Mouse (Mus musculus) heart, adult 18-20 months (tissue): ENCODE data around the gene Carns1. TPM values are rescaled to one million over a fixed set of nuclear protein-coding genes. Genes with fewer than 3 reads are reported as not detected.
"Not testable (repeated sequence)": the region's sequence is repeated elsewhere in the genome, so short reads cannot be mapped to it uniquely, and the experiment has no call there.

ENCODE experiments used
- DNase-seq, 2 experiments: peaks; one replicate each; pipeline ENCODE4 v3.0.0; 2021 to 2022; ENCODE audit warnings: mixed read lengths in 1 of 2
- total RNA-seq, 2 experiments: library from RNA; stranded (reverse); gene quantifications; 2 replicates each; pipeline ENCODE4 v1.2.3; 2021

Gene Carns1
- total RNA-seq, 2 experiments from 2014 or later, result 28.3 to 30.5 TPM

DNA sequence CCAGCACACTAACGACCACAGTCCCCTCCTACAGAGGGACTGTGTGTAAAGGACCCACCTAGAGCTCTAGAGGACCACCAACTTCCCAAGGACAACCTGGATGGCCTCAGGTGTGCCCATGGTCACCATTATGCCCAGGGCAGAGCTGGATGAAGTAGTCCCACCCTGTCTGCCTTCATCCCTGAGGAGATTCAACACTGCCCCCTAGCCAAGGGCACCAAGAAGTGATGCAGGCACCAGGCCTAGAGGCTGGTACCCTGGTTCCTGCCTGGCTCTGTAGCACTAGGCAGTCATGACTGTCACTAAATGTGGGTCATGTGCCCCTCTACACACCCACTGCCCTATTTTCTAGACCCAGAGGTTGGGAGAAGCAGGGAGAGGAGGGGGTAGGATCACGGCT is 43.5 kb downstream of the Carns1 start:
- no peak for DNase-seq

DNA sequence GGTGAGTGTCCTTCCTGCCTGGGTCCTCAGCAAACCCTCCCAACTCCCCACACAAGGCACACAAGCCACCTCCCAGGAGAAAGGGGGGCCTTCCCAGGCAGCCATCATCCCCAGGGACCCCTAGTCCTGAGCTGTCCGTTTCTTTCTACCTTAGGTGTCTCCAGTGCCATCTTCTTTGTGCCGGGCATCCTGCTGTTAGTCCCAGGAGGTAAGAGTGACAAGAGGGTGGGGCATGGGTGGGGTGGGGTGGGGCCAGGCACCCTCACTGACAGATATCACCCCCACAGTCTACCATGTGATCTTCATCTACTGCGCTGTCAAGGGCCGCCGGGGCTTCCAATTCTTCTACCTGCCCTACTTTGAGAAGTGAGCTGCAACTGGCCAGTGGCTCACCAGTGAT is 44.2 kb downstream of the Carns1 start:
- no peak for DNase-seq

DNA sequence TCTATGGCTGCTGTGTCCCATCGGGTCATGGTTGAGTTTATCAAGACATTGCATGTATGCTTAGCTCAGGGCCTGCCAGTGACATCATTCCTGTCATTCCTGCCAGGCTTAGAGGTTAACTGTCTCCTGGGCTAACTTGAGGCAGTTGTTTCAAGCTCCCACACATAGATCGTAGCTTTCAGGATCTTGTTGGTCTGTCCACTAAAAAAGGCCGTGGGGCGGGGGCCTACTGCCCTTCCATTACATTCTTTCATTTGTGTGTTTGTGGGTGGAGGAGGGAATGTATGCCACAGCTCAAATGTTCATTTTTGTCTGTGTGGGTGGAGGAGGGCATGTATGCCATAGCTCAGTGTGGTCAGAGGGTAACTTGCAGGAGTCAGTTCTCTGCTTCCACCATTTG is 45.2 kb downstream of the Carns1 start:
- DNase-seq, result no peak

DNA sequence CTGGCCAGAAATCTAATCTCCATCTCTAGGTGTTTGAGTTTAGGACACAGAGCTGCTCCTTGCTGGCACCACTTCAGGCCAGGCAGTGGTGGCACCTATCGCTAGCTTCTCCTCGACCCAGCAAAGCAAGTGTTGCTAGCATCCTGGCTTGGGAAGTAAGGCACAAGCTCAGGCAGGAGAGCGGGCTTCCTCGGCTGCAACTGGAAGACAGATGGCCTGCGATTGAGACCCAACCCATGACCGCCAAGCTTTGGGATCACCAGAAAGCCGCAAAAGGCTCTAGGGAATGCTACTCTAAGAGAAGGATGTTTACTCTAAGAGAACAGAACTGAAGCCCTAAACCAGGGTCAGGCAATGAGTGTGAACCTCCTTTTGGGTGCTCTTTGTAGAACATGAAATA is 45.8 kb downstream of the Carns1 start:
- DNase-seq, result no peak

DNA sequence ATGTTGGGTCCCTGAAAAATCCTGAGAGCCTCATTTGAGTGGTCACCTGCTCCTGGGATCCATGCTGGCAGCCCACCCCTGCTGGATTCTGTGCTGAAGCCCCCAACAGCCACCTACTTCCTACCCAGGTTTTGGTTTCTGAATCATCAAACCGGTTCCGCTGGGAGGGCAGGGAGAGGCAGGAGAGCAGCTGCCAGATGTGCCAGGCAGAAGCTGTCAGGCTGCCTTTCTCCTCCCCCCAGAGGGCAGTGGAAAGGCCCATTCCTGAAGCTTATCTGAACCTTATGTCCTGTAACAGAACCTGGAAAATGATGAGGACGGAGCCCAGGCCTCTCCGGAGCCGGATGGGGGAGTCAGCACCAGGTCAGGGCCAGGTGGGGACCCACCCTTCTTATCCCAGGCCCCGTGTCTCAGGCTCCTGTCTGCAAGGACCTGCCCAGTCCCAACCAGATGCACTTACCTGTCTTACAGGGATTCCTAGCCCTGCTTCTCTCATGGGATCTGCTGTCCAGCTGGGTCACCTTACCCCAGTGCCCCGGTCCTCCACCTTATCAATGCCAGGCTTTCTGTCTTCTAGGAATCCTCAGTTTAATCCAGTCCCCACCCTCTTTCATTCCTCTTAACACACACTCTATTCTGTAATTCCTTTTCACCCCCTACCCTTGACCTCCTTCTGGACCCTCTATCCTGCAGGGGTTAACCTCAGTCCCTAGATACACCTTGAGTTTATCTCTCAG is 48.4 kb downstream of the Carns1 start:
- no peak for DNase-seq

DNA sequence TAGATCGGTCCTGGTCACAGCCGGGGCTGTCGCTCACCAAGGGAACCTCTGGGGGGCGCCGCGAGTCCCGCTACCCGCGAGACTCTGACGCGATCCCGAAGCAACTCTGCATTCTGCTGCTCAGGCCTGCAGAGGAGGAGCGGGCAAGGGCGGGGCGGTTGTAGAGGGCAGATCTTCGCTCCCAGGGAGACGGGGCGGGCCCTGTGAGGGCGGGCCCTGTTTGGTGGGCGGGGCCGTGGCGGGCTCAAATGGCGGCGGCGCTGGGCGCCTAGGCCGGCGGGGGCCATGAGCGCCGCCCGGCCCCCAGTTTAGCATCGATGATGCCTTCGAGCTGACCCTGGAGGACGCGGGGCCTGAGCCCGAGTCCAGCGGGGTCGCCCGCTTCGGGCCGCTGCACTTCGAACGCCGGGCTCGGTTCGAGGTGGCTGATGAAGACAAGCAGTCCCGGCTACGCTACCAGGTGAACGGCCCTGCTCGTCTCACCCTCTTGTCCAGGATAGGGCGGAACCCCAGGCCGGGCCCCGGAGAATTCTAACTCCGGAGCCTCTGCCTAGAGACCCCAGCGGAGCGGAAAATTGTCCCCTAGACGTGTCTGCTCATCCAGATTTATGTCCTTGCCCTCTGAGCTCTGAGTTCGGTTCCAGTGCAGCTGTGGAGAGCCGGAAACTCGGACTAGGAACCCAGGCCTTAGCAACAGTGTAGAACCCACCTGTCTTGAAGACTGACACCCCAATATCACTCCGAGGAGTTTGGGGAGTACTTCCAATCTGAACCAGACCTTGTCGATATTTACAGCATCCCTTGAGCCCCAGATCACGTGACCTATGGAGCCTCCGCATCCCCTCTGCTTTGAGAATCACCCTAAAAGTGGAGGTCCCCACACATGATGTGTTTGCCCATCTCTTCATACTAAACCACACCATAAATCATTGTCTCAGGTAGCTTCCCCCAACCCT is 49.3 kb downstream of the Carns1 start, which contains the start of gene Aip:
Gene Aip (minus strand): TSS at position 118 of the 956 bp plus-strand sequence.
- peak; percentile 98 to 99 for DNase-seq

DNA sequence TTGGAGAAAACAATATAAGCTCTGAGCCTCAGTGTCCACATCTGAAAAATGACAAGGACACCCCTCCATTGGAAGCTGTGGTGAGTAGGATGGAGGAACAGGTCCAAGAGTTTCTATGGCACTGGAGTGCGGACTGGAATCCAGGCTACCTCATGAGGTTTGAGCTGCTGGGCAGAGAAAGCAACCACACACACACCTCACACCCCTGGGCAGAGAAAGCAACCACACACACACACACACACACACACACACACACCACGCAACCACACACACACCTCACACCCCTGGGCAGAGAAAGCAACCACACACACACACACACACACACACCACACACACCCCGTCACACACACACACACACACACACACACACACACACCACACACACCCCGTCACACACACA is 50.0 kb downstream of the Carns1 start:
- DNase-seq, result peak in 1 of 2 experiments; percentile 44

DNA sequence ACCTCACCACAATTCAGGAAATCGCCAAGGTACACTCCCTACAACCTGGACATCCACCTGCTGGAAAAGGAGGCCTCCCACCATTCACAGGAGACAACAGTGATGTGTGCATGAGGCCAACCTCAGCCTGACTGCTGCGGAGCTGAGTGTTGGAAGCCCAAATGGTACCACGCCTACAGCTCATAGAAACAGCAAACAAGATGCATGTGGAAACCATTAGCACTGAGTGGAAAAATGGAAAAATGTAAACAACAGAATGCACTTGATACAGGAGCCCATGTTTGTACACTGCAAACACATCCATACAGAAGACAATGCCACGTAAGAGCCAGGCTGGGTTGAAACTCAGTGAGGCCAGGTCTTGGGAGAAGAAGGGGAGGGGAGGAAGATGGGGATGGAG is 50.8 kb downstream of the Carns1 start:
- DNase-seq, result no peak

DNA sequence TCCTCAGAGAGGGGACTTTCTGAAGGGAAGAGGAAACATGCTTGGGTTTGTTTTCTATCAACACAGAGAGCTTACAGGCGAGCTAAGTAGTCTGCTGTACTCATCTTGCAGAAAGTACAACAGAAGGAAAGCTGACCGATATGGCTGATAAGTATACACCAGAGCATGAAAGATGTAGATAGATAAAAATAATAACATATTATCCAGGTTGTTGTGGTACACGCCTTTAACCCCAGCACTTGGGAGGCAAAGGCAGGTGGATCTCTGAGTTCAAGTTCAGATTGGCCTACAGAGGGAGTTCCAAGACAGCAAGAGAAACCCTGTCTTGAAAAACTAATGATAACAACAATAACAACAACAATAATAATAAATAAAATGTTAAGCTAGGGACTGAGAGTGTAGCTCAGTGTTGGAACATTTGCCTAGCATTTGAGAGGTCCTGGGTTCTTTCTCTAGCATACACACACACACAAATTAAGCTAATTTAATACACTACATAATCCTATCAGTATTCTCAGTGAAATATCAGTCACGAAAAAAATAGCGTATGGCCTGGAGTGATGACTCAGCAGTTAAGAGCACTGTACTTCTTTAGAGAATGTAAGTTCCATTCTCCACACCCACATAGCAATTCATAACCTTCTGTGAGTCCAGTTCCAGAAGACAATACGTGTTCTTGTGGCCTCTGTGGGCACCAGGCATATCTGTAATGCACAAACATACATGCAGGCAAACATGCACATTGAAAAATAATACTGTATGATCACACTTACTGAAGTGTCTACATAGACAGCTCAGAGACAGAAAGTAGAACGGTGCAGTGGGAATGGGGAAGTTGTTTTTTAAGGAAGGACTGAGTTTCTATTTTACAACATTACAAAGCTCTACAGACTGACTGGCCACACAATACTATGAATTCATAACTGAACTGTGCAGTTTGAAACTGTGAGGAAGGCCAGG is 52.6 kb downstream of the Carns1 start:
- no peak for DNase-seq

DNA sequence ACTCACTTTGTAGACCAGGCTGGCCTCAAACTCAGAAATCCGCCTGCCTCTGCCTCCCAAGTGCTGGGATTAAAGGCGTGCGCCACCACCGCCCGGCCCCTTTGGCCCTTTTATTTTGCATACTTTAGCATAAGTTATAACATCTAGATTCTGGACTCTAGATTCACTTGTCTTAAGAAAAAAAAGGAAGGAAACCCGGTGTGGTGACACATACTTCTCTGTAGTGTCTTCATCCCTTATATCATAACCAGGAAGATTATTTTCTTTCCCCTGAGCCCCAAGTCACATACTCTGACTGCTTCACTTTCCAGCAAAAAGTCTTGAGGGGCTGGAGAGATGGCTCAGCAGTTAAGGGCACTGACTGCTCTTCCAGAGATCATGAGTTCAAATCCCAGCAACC is 53.4 kb downstream of the Carns1 start:
- not testable (repeated sequence) for DNase-seq

DNA sequence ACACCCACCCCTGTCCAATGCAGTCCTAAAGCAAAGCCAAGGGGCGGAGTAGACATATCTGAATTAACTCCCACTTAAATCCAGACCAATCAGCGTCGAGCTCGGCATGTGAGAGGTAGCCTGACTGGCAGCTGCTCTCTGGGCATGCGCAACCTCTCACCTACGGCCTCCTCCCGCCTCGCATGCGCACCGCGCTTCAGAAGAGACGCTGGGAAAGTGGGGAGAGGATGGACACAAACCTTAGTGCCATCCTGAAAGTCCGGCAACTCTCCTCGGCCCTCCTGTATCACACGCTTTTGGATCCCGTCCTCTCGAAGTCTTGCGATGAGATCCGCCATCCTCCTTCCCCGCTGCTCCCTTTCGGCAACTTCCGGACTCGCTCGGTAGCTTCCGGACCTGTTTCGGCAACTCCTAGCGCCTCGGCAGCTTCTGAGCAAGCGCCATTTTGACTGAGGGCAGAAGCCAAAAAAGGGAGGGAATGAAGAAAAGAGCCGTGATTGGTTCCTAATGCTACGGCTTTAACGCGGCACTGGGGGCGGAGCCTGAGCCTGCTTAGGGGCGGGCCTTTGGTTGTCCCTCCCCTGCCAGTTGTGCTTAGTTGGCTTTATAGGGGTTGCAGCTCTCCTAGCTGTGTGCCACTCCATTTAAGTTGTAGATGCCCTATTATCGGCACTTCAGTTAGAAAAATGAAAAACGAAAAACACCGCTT is 54.0 kb downstream of the Carns1 start:
- peak; percentile 99 to 100 for DNase-seq

DNA sequence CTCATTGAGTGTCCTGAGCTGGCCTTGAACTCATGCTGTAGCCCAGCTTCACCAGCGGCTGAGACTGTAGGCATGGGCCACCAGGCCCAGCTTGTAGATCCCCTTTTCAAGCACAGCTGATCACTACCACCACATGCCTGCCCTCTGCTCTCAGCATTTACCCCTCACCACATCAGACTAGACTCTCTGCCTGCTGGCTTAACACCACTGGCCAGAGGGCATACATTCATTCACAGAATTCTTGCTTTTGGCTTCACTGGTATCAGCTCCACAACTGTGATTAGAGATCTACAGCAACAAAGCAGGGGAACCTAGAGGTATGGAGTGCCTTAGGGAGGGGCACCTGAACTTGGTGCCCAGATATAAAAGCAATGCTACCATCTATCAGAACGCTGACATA is 54.8 kb downstream of the Carns1 start:
- no peak for DNase-seq

DNA sequence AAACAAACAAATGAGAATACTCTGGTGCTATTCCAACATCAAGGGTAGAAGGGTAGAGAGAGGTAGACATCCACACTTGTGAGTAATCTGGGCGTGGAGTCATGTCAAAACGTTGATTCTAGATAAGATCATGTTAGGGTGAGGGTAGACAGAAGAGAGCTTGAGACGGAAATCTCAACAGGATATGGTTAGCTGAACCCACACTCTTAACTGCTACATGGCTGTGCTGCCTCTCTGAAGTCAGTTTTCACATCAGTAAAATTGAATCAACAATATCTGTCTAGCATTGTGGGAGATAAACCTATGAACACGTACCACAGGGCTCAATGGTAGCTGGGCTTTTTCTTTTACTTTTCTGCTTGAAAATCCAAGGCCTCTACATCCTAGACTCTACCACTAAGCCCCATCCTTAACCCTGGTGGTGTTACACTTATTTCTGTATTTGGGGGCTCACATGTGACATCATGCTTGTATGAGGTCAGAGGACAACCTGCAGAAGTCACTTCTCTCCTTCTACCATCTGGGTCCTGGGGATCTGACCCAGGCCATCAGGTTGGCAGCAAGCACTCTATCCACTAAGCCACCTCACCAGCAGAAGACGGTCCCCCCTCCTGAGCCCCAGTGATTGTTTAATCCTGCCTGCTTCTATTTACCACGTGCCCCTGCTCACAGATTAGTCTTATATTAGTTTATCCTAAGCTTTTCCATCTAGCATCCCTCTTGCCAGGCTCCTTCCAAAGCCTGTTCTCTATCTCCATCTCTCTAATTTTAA is 55.4 kb downstream of the Carns1 start:
- no peak for DNase-seq

DNA sequence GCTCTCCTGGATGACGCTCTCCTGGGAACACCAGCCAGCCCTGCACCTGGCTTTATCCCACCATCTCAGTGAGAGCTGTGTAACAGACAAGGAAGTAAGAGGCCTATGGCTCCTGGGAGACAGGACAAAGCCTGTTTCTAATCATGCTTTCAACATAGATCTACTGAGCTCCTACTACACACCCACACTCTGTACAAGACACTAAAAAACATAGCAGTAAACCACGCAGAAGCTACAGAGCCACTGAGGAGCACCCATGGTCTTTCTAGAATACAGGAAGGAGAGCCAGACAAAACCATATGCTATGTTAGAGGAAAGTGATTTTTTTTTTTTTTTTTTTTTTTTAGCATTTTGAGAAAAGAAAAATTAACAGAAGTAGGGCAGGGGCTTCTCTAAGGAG is 56.9 kb downstream of the Carns1 start:
- no peak for DNase-seq

DNA sequence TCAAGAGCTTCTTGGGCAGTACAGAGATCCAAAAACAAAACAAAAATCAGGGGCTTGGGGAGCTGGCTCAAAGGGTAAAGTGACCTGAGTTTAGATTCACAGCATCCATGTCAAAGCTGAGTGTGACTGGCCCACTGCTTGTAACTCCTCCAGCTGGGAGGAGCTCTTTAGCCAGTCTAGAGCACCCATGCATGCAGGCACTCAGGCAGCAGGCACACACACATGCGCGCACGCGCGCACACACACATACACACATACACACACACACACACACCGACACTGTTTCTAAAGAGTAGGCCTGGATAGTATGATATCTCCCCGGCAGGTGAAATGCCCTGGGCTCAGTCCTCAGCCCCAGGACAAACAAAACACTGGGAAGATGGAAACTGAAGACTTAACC is 58.3 kb downstream of the Carns1 start:
- no peak for DNase-seq

DNA sequence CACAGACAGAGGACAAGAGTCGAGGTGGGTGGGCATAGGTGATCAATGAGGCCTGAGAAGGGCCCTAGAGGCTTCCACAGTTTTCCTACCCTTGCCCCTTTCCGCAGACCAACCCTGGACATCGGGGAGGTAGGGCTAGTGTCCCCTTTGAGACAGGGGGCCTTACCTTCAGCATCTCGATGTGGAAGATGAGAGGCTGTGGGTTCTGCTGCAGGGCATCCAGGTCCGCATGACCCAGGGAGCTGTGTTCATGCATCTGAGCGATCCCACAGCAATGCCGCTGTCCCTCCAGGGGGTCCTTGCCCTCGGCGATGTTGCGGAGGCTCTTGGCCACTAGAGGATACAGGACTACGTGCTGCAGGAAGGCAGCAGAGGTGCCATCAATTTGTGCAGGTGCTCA is 59.5 kb downstream of the Carns1 start:
- DNase-seq, result no peak

DNA sequence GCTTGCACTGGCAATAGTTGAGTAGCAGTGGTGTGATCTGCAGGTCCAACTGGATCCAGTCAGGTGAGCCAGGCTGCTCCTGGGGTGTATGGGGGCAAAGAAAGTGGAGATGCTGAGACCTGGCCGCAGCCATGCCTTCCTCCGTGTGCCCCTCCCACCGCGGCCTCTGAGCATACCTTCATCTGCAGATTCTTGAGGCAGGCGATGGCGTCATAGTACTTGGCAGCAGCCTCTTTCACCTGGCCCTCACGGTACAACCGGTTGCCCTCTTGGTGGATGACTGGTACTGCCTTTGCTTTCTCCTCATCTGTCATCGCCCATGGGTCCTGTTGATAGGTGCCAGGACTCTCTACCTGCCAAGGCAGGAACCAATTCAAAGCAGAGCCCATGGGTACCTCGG is 60.1 kb downstream of the Carns1 start:
- DNase-seq, result no peak

DNA sequence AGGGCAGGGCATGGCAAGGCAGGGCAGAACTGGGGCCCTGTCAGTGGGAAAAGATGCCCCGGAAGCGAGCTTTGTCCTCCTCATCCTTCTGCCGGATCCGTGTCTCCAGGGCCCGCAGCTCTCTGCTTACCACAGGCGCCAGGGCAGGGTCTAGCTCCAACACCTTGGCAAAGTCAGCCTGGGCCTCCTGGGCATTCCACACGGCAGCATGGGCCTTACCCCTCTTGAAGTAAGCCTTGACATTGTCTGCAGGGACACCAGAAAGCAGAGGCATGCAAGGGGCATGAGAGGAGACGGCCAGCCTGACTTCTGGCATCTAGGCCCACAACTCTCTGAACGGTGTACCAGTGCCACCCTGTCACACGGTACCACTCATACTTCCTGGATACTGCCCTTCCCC is 60.7 kb downstream of the Carns1 start:
- DNase-seq, result no peak
